Mouse (Mus musculus): Measurements from ENCODE around the gene Laptm4a. TPM values are rescaled to one million over a fixed set of nuclear protein-coding genes. Genes with fewer than 3 reads are reported as not detected.
"Not testable (repeated sequence)": the region's sequence is repeated elsewhere in the genome, so short reads cannot be mapped to it uniquely, and the experiment has no call there.

The Laptm4a gene
- polyA plus RNA-seq, 1 experiment from 2014 or later: 550 TPM

DNA sequence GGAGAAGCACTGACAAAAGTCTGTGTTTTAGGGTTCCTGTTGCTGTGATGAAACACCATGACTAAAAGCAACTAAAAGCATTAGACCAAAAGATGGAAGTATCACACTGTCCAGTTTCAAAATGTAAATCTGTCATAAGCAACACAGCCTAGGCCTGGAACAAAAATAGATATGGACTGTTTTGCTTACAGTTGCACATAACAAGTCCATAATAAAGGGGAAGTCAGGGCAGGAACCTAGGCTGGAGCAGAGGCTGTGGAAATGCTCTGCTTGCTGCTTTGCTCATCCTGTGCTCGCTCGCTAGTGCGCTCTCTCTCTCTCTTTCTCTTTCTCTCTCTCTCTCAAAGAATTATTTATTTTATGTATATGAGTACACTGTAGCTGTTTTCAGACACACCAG, 6.2 kb downstream of the Laptm4a start:
- ATAC-seq: no peak
- no peak for DNase-seq (ENCODE audit: low read depth, low spot score)
- no peaks in the 10 kb centered on the region for H3K27me3 ChIP-seq
- POLR2A ChIA-PET: interaction anchor here (0.7 kb wide), 1 partner anchor 46 kb away, joined by 3 read pairs; no protein-coding TSS in a partner anchor
- CTCF ChIA-PET: no interaction called here
- no peak for TF ChIP-seq CTCF (IDR thresholded peaks at IDR 0.05)
- in situ Hi-C loops (cut with MboI; ENCODE audit: low pct_unique_long_range_greater_than_20kb): no loop called here

DNA sequence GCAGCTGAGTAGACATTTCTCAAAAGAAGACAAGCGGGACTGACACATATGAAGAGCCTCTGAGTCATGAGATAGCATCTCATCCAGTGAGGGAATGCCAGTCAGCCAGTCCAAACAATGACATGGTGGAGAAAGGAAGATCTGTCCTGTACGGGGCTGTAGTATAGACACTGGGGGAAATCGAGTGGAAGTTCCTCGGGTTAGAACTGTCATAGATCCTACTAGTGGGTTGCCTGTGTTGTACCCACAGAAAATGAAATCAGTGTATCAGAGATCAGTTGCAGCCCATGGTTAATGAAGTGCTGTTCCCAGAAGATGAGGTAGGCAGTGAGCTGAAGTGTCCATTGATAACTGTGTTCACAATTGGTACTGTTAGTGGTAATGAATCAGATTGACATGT, 7.3 kb downstream of the Laptm4a start:
- ATAC-seq (no peak), DNase-seq (ENCODE audit: low read depth, low spot score) (no peak)
- in situ Hi-C loops (cut with MboI; ENCODE audit: low pct_unique_long_range_greater_than_20kb): no loop called here
- POLR2A ChIA-PET: no interaction called here
- TF ChIP-seq CTCF (IDR thresholded peaks at IDR 0.05): no peak
- no peaks in the 10 kb centered on the region for H3K27me3 ChIP-seq
- CTCF ChIA-PET: interaction anchor here (1.3 kb wide), 1 partner anchor 21 kb away, joined by 3 read pairs; no protein-coding TSS in a partner anchor

DNA sequence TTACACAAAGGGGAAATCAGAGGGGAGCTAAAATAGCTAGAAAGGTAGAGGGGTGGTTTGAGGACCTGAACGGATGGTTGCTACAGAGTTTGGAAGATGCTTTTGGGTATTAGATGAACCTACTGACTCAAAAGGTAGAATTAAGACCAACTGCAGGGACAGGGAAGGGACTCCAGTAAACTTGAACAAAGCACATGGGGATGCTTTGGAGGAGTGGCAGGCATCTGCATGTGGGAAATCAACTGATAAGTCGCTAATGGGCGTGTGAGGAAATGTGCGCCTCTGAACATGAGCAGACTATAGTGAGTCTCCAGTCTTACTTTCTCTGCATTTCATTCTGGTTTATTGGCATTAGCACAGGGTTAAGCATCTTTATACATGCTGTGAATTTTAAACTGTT, 9.6 kb downstream of the Laptm4a start:
- TF ChIP-seq CTCF (IDR thresholded peaks at IDR 0.05): no peak
- in situ Hi-C loops (cut with MboI; ENCODE audit: low pct_unique_long_range_greater_than_20kb): no loop called here
- DNase-seq (ENCODE audit: low read depth, low spot score) (no peak), ATAC-seq (no peak)
- ChIA-PET CTCF (no interaction called here), POLR2A (no interaction called here)
- H3K27me3 ChIP-seq: no peaks in the 10 kb centered on the region

DNA sequence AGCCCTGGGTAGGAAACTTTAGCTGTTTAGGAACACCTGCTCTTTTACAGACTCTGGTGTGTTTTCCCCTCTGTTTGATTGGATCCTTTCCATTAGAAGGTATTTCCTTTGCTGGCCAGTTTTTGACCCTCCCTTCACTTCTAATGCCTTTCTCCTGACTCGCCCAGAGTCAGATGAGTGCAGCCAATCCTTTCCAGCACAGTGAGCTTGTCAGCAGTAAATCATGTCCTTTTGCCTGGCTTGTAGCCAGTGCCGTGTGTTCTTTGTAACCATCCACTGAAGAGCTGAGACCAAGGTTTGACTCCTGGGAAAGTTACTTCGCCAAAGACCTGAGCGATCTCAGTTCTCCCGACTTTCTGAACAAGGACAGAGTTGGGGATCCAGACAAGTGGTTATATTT, 13.9 kb downstream of the Laptm4a start:
- ChIA-PET CTCF (interaction anchor here (1.0 to 2.4 kb wide), 7 partner anchors 11 to 46 kb away, joined by 3 to 13 read pairs (median 7); partner anchors contain the start of gene Wdr35), POLR2A (no interaction called here)
- H3K27me3 ChIP-seq: no peaks in the 10 kb centered on the region
- ATAC-seq (peak; percentile 92), DNase-seq (ENCODE audit: low read depth, low spot score) (peak; percentile 76)
- in situ Hi-C loops (cut with MboI; ENCODE audit: low pct_unique_long_range_greater_than_20kb): no loop called here
- TF ChIP-seq CTCF (IDR thresholded peaks at IDR 0.05): no peak

DNA sequence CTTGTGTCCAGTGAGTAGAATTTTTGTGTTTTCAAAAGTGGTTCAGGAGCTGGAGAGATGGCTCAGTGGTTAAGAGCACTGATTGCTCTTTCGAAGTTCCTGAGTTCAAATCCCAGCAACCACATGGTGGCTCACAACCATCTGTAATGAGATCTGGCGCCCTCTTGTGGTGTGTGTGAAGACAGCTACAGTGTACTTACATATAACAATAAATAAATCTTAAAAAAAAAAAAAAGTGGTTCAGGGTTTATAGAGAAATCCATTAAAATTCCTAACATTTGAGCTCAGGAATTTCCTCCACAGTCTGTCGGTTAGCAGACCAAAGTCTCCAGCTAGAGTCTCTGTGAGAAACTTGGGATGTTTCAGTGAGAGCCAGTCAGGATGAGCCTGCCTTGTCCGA, 14.7 kb downstream of the Laptm4a start:
- in situ Hi-C loops (cut with MboI; ENCODE audit: low pct_unique_long_range_greater_than_20kb); ATAC-seq; H3K27me3 ChIP-seq; DNase-seq (ENCODE audit: low read depth, low spot score): not testable (repeated sequence)
- CTCF ChIA-PET: interaction anchor here (0.8 to 2.4 kb wide), 11 partner anchors 10 to 47 kb away, joined by 3 to 13 read pairs (median 6); partner anchors contain the start of gene Wdr35
- POLR2A ChIA-PET: interaction anchor here (0.5 kb wide), 1 partner anchor 14 kb away, joined by 3 read pairs; no protein-coding TSS in a partner anchor
- peak; percentile 75 for TF ChIP-seq CTCF (IDR thresholded peaks at IDR 0.05)

DNA sequence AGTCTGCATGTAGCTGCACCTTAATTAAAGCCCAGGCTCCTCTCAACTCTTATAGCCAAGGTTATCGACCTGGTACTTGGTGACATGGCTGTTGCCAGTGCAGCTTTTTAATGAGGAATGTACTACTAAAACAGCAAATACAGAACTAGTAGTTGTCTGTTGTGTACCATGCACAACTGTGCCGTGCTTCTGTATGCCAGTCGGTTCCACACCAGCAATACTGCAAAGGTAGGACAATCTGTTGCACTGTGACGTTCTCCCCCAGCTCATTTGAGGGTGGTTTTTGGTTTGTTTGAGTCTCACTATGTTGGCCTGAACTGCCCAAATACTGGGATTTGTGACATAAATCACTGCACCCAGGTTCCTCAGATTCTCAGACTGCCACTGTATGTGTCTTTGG, 18.0 kb downstream of the Laptm4a start:
- in situ Hi-C loops (cut with MboI; ENCODE audit: low pct_unique_long_range_greater_than_20kb): no loop called here
- DNase-seq (ENCODE audit: low read depth, low spot score): no peak
- TF ChIP-seq CTCF (IDR thresholded peaks at IDR 0.05): no peak
- no peak for ATAC-seq
- ChIA-PET POLR2A (interaction anchor here (1.4 kb wide), 1 partner anchor 15 kb away, joined by 3 read pairs; no protein-coding TSS in a partner anchor), CTCF (no interaction called here)
- H3K27me3 ChIP-seq: no peaks in the 10 kb centered on the region

DNA sequence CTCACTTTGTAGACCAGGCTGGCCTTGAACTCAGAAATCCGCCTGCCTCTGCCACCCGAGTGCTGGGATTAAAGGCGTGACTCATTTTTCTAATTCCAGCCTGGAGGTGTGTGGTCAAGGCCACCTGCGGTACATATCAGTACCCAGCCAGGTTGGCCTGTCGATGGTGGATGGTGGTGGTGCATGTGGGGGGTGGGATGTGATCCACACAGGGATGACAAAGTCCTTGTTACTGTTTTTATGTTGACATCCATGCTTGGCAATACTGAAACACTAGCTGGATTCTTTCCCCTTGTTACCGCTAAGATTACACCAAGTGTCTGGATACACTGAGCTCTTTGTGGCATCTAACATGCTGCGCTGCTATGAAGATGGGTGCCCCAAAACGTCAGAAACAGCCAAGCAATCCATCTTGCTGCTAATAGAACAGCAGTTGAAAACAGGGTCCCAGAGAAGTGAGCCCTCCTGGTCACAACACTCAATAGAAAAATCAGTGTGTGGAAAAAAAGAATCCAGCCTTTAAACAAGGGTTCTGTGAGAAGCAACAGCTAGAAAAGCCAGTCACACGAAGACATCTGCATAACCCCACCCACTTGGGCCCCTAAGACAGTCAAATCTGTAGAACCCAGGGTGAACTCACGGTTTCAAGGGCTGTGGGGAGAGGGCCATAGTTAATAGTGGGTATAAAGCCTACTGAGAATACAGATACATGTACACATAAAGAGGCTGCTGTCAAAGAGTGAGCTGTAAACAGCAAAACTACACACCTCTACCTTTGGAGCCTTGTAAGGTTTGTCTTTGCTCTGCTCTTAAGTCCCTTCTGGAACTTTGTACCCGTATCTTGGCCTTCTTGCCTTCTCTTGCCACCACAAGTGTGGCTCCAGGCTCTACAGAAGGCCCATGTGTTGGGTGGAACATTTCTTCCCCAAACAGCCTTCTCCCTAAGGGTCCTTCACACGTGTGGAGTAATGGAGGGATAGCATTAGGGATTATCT, 18.8 kb downstream of the Laptm4a start:
- no peak for ATAC-seq
- POLR2A ChIA-PET: interaction anchor here (0.6 kb wide), 1 partner anchor 33 kb away, joined by 3 read pairs; no protein-coding TSS in a partner anchor
- TF ChIP-seq CTCF (IDR thresholded peaks at IDR 0.05): no peak
- CTCF ChIA-PET: interaction anchor here (1.0 to 1.4 kb wide), 2 partner anchors 29 to 62 kb away, joined by 3 read pairs; no protein-coding TSS in a partner anchor
- DNase-seq (ENCODE audit: low read depth, low spot score): no peak
- in situ Hi-C loops (cut with MboI; ENCODE audit: low pct_unique_long_range_greater_than_20kb): no loop called here
- no peaks in the 10 kb centered on the region for H3K27me3 ChIP-seq

DNA sequence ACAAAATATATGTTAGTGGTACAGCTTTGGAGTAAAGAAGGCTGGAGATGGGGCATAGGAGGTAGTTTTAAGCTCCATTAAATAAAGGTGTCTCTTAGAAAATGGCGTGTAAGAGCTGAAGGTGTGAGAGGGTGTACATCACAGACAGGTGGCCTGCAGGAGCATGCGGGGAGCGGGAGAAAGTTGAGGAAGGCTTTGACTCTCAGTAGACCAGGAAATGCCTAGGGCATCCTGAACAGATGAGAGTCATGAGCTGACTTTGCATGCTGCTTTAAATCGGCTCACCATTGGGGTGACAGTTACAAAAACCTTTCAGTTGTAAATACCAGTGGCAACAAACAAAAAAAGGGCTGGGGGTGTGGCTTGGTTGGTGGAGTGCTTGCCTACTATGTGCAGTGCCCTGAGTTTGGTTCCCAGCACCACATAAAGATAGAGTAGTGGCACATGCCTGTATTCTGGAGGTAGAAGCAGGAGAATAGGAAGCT, 19.7 kb downstream of the Laptm4a start:
- ChIA-PET CTCF (interaction anchor here (0.6 to 1.4 kb wide), 3 partner anchors 11 to 61 kb away, joined by 3 read pairs; no protein-coding TSS in a partner anchor), POLR2A (interaction anchor here (0.6 kb wide), 1 partner anchor 32 kb away, joined by 3 read pairs; no protein-coding TSS in a partner anchor)
- in situ Hi-C loops (cut with MboI; ENCODE audit: low pct_unique_long_range_greater_than_20kb): no loop called here
- DNase-seq (ENCODE audit: low read depth, low spot score) (no peak), ATAC-seq (no peak)
- TF ChIP-seq CTCF (IDR thresholded peaks at IDR 0.05): no peak
- no peaks in the 10 kb centered on the region for H3K27me3 ChIP-seq

DNA sequence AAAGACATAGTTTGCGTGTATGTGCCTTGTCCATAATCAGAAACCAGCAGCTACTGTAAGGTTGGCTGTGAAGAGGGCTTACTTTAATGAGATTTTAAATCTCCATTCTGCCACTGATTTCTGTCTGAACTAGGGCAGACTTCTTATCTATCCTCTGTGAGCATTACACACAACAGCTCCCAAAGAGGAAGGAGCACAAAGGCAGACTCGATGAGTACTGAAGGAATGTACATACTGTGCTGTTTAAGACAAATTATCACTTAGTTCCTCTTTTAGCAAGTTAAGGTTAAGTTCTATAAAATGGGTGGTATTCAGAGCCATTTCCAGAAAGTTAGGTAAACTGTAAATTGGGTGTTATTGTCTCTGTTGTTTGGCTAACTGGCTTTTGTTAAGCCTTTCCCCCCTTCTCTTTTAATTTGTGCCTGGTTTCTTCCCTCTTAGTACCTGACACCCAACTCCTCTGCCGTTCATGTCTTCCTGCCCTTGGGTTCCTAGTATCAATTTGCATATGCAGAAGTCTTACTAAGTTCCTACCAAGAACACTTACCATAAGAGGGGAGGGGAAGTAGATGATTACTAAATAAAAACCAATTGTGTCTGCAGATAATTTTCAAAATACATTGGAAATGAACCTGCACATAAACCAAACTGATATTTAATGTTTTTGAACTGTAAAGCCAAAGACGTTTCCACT, 20.4 kb downstream of the Laptm4a start:
- POLR2A ChIA-PET: no interaction called here

DNA sequence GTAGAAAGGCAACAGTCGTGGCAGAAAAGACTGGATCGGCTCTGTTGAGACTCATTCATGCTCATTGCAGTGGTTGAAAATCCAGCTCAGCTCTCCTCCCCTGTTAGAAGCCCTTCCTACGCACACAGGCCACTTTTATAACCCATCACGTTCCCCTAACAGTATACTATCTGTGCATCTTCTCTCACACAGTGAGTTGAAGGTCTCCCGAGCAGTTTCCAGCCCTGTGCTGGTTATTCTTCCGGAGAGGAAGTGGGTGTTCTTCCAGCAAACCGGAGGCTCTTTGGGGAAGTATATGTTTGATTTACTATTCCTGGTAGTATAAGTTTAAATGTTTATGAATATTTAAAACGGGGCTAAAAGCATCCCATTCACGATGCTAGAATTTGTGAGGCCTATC, 25.7 kb downstream of the Laptm4a start:
- DNase-seq (ENCODE audit: low read depth, low spot score) (no peak), ATAC-seq (no peak)
- ChIA-PET POLR2A (interaction anchor here (0.6 kb wide), 1 partner anchor 12 kb away, joined by 6 read pairs; no protein-coding TSS in a partner anchor), CTCF (interaction anchor here (2.6 kb wide), 1 partner anchor 11 kb away, joined by 11 read pairs; no protein-coding TSS in a partner anchor)
- in situ Hi-C loops (cut with MboI; ENCODE audit: low pct_unique_long_range_greater_than_20kb): no loop called here
- no peak for TF ChIP-seq CTCF (IDR thresholded peaks at IDR 0.05)
- H3K27me3 ChIP-seq: no peaks in the 10 kb centered on the region

More for the DNA sequence above, 20.4 kb downstream of the Laptm4a start:
- ATAC-seq: peak; percentile 21
- CTCF ChIA-PET: interaction anchor here (0.8 to 1.4 kb wide), 2 partner anchors 12 to 61 kb away, joined by 3 read pairs; no protein-coding TSS in a partner anchor
- H3K27me3 ChIP-seq: no peaks in the 10 kb centered on the region
- in situ Hi-C loops (cut with MboI; ENCODE audit: low pct_unique_long_range_greater_than_20kb): no loop called here
- no peak for DNase-seq (ENCODE audit: low read depth, low spot score)
- TF ChIP-seq CTCF (IDR thresholded peaks at IDR 0.05): no peak

Measured in Patski (cell line).